Mouse (Mus musculus): Measurements from ENCODE around the gene Scd3. TPM values are rescaled to one million over a fixed set of nuclear protein-coding genes. Genes with fewer than 3 reads are reported as not detected.

Scd3 gene
- polyA plus RNA-seq, 1 experiment, result 0.05 TPM

GRCm38 (mm10) chr19:44192342-44192741 is 10.7 kb upstream of the Scd3 start, which contains the start of gene Pkd2l1:
Gene Pkd2l1 (minus strand): TSS chr19:44192442.
- Histone ChIP-seq H3ac (ENCODE audit: control insufficient read depth, insufficient read length) (no peak within 1 kb of the TSS), H3K36me3 (ENCODE audit: control insufficient read depth, insufficient read depth) (no peaks in the 10 kb centered on the region), H3K27me3 (ENCODE audit: control insufficient read depth, insufficient read depth, insufficient read length) (peaks cover 41% of the 10 kb centered on the region), H3K4me3 (no peak within 1 kb of the TSS), H3K79me2 (ENCODE audit: control insufficient read depth, insufficient read depth) (no peaks in the 10 kb centered on the region), H3K4me2 (ENCODE audit: low read depth) (no peak within 1 kb of the TSS)
- no peak for TF ChIP-seq REST (IDR thresholded peaks at IDR 0.05; ENCODE audit: insufficient read depth, insufficient read length)

- no peak overlapping the region for H3K4me2 ChIP-seq (ENCODE audit: low read depth)
- H3K27me3 ChIP-seq (ENCODE audit: control insufficient read depth, insufficient read depth, insufficient read length), result peaks cover 38% of the 10 kb centered on the region
- no peaks in the 10 kb centered on the region for H3K36me3 ChIP-seq (ENCODE audit: control insufficient read depth, insufficient read depth)
- no peak overlapping the region for H3ac ChIP-seq (ENCODE audit: control insufficient read depth, insufficient read length)
- no peak overlapping the region for H3K4me3 ChIP-seq
- TF ChIP-seq MAX (IDR thresholded peaks at IDR 0.05; ENCODE audit: low read depth) (no peak), CEBPB (IDR thresholded peaks at IDR 0.05; ENCODE audit: insufficient read depth, poor library complexity, severe bottlenecking) (no peak), TCF12 (IDR thresholded peaks at IDR 0.05; ENCODE audit: insufficient read depth, poor library complexity, severe bottlenecking) (no peak), REST (IDR thresholded peaks at IDR 0.05; ENCODE audit: insufficient read depth, insufficient read length) (no peak), POLR2A (IDR thresholded peaks at IDR 0.05; ENCODE audit: insufficient read length, low read depth) (no peak), MYOD1 (IDR thresholded peaks at IDR 0.05; ENCODE audit: control insufficient read depth in 1 of 3, insufficient read length in 2 of 3, low read depth in 2 of 3) (no peak), POLR2AphosphoS2 (IDR thresholded peaks at IDR 0.05; ENCODE audit: insufficient read length, low read depth) (no peak)
- H3K79me2 ChIP-seq (ENCODE audit: control insufficient read depth, insufficient read depth), result no peaks in the 10 kb centered on the region
These were observed 9.2 kb upstream of the Scd3 start for GRCm38 (mm10) chr19:44193906-44194305.

GRCm38 (mm10) chr19:44195138-44195537 is 7.9 kb upstream of the Scd3 start:
- peaks cover 26% of the 10 kb centered on the region for H3K27me3 ChIP-seq (ENCODE audit: control insufficient read depth, insufficient read depth, insufficient read length)
- no peak overlapping the region for H3K4me3 ChIP-seq
- H3K4me2 ChIP-seq (ENCODE audit: low read depth), result no peak overlapping the region
- no peak overlapping the region for H3ac ChIP-seq (ENCODE audit: control insufficient read depth, insufficient read length)
- no peaks in the 10 kb centered on the region for H3K79me2 ChIP-seq (ENCODE audit: control insufficient read depth, insufficient read depth)
- H3K36me3 ChIP-seq (ENCODE audit: control insufficient read depth, insufficient read depth), result no peaks in the 10 kb centered on the region
- TF ChIP-seq CEBPB (IDR thresholded peaks at IDR 0.05; ENCODE audit: insufficient read depth, poor library complexity, severe bottlenecking) (no peak), MYOD1 (IDR thresholded peaks at IDR 0.05; ENCODE audit: control insufficient read depth in 1 of 3, insufficient read length in 2 of 3, low read depth in 2 of 3) (no peak), TCF3 (IDR thresholded peaks at IDR 0.05; ENCODE audit: insufficient read length, low read depth) (no peak), POLR2A (IDR thresholded peaks at IDR 0.05; ENCODE audit: insufficient read length, low read depth) (no peak), E2F4 (IDR thresholded peaks at IDR 0.05; ENCODE audit: insufficient read depth) (no peak), POLR2AphosphoS2 (IDR thresholded peaks at IDR 0.05; ENCODE audit: insufficient read length, low read depth) (no peak), SRF (IDR thresholded peaks at IDR 0.05; ENCODE audit: control insufficient read depth, insufficient read length, low read depth) (no peak), REST (IDR thresholded peaks at IDR 0.05; ENCODE audit: insufficient read depth, insufficient read length) (no peak), MYOG (IDR thresholded peaks at IDR 0.05; ENCODE audit: control insufficient read depth in 1 of 3, insufficient read depth in 1 of 3, insufficient read length in 2 of 3, low read depth in 2 of 3) (no peak), USF1 (IDR thresholded peaks at IDR 0.05; ENCODE audit: low read depth) (no peak), TCF12 (IDR thresholded peaks at IDR 0.05; ENCODE audit: insufficient read depth, poor library complexity, severe bottlenecking) (no peak), MAX (IDR thresholded peaks at IDR 0.05; ENCODE audit: low read depth) (no peak)

GRCm38 (mm10) chr19:44197053-44197852 is 5.8 kb upstream of the Scd3 start:
- H3K79me2 ChIP-seq (ENCODE audit: control insufficient read depth, insufficient read depth), result no peaks in the 10 kb centered on the region
- no peaks in the 10 kb centered on the region for H3K36me3 ChIP-seq (ENCODE audit: control insufficient read depth, insufficient read depth)
- H3ac ChIP-seq (ENCODE audit: control insufficient read depth, insufficient read length), result no peak overlapping the region
- TF ChIP-seq MYOG (IDR thresholded peaks at IDR 0.05; ENCODE audit: control insufficient read depth in 1 of 3, insufficient read depth in 1 of 3, insufficient read length in 2 of 3, low read depth in 2 of 3) (no peak), TCF3 (IDR thresholded peaks at IDR 0.05; ENCODE audit: insufficient read length, low read depth) (no peak), CEBPB (IDR thresholded peaks at IDR 0.05; ENCODE audit: insufficient read depth, poor library complexity, severe bottlenecking) (no peak), TCF12 (IDR thresholded peaks at IDR 0.05; ENCODE audit: insufficient read depth, poor library complexity, severe bottlenecking) (no peak)
- no peak overlapping the region for H3K4me3 ChIP-seq
- peaks cover 11% of the 10 kb centered on the region for H3K27me3 ChIP-seq (ENCODE audit: control insufficient read depth, insufficient read depth, insufficient read length)
- H3K4me2 ChIP-seq (ENCODE audit: low read depth), result no peak overlapping the region

- Histone ChIP-seq H3K36me3 (ENCODE audit: control insufficient read depth, insufficient read depth) (no peaks in the 10 kb centered on the region), H3K27me3 (ENCODE audit: control insufficient read depth, insufficient read depth, insufficient read length) (no peaks in the 10 kb centered on the region), H3ac (ENCODE audit: control insufficient read depth, insufficient read length) (no peak overlapping the region), H3K4me3 (no peak overlapping the region), H3K79me2 (ENCODE audit: control insufficient read depth, insufficient read depth) (no peaks in the 10 kb centered on the region), H3K4me2 (ENCODE audit: low read depth) (no peak overlapping the region)
- TF ChIP-seq TCF12 (IDR thresholded peaks at IDR 0.05; ENCODE audit: insufficient read depth, poor library complexity, severe bottlenecking), result no peak
- TF ChIP-seq CEBPB (IDR thresholded peaks at IDR 0.05; ENCODE audit: insufficient read depth, poor library complexity, severe bottlenecking), result no peak
- TF ChIP-seq MYOD1 (IDR thresholded peaks at IDR 0.05; ENCODE audit: control insufficient read depth in 1 of 3, insufficient read length in 2 of 3, low read depth in 2 of 3), result no peak
- no peak for TF ChIP-seq POLR2A (IDR thresholded peaks at IDR 0.05; ENCODE audit: insufficient read length, low read depth)
- TF ChIP-seq MAX (IDR thresholded peaks at IDR 0.05; ENCODE audit: low read depth), result no peak
- no peak for TF ChIP-seq SRF (IDR thresholded peaks at IDR 0.05; ENCODE audit: control insufficient read depth, insufficient read length, low read depth)
- no peak for TF ChIP-seq E2F4 (IDR thresholded peaks at IDR 0.05; ENCODE audit: insufficient read depth)
- no peak for TF ChIP-seq USF1 (IDR thresholded peaks at IDR 0.05; ENCODE audit: low read depth)
- no peak for TF ChIP-seq POLR2AphosphoS2 (IDR thresholded peaks at IDR 0.05; ENCODE audit: insufficient read length, low read depth)
- no peak for TF ChIP-seq REST (IDR thresholded peaks at IDR 0.05; ENCODE audit: insufficient read depth, insufficient read length)
- no peak for TF ChIP-seq TCF3 (IDR thresholded peaks at IDR 0.05; ENCODE audit: insufficient read length, low read depth)
- no peak for TF ChIP-seq MYOG (IDR thresholded peaks at IDR 0.05; ENCODE audit: control insufficient read depth in 1 of 3, insufficient read depth in 1 of 3, insufficient read length in 2 of 3, low read depth in 2 of 3)
These were observed 4.6 kb upstream of the Scd3 start for GRCm38 (mm10) chr19:44198494-44198893.
